Mouse (Mus musculus) forebrain, embryonic 11.5 days (tissue): ENCODE data around the gene Thsd7a. TPM values are rescaled to one million over a fixed set of nuclear protein-coding genes. Genes with fewer than 3 reads are reported as not detected.

Experiments
- ATAC-seq: fragments of 200-750 bp; cut with Nextera tagmentation; replicated peaks from 2 replicates; pipeline ENCODE4 v1.8.0; 2017; ENCODE audit warnings: moderate TSS enrichment; ENCODE audit not compliant: low FRiP score
- DNase-seq: peaks from one replicate; pipeline ENCODE4 v3.0.0-alpha.2; 2017; ENCODE audit warnings: low spot score
- H3K27ac ChIP-seq: fragments of 300-500 bp; sonication (generic); 2 replicates; pipeline ENCODE4 v1.5.1; 2014; ENCODE audit warnings: low read depth, low read length
- H3K27me3 ChIP-seq: fragments of 300-500 bp; sonication (generic); 2 replicates; pipeline ENCODE4 v1.6.1; 2014; ENCODE audit warnings: mild to moderate bottlenecking, low read length, mixed read lengths; ENCODE audit not compliant: control insufficient read depth, insufficient read depth
- H3K36me3 ChIP-seq: fragments of 300-500 bp; sonication (generic); 2 replicates; pipeline ENCODE4 v1.6.1; 2014; ENCODE audit warnings: mild to moderate bottlenecking, low read length, moderate library complexity, mixed read lengths; ENCODE audit not compliant: control insufficient read depth, insufficient read depth
- H3K4me1 ChIP-seq: fragments of 300-500 bp; sonication (generic); replicated peaks from 2 replicates; pipeline ENCODE4 v1.6.1; 2014; ENCODE audit warnings: low read length, mixed read lengths; ENCODE audit not compliant: control insufficient read depth, insufficient read depth
- H3K4me2 ChIP-seq: fragments of 300-500 bp; sonication (generic); 2 replicates; pipeline ENCODE4 v1.6.1; 2014; ENCODE audit warnings: low read depth, mild to moderate bottlenecking, low read length, moderate library complexity, mixed read lengths; ENCODE audit not compliant: severe bottlenecking
- H3K4me3 ChIP-seq: fragments of 300-500 bp; sonication (generic); 2 replicates; pipeline ENCODE4 v1.5.1; 2014; ENCODE audit warnings: low read depth, low read length
- H3K9ac ChIP-seq: fragments of 300-500 bp; sonication (generic); 2 replicates; pipeline ENCODE4 v1.6.1; 2014; ENCODE audit warnings: low read length
- H3K9me3 ChIP-seq: fragments of 300-500 bp; sonication (generic); 2 replicates; pipeline ENCODE4 v1.6.1; 2016; ENCODE audit warnings: low read length, mixed read lengths; ENCODE audit not compliant: control insufficient read depth
- WGBS: fragments of 180-500 bp; shearing (Covaris S2); extraction: QIAGEN DNeasy Blood & Tissue Kit; methylation state at CpG from one replicate; pipeline ENCODE4 v1.1.7; 2014; 5-methylcytosine and 5-hydroxymethylcytosine counted together
- polyA plus RNA-seq: library from polyadenylated mRNA; unstranded; fragments of >200 nt; fragmentation: Nextera tagmentation; extraction: Ambion mirVana; gene quantifications from 2 replicates; pipeline ENCODE4 v1.2.1, GENCODE M21; 2014

The Thsd7a gene
- polyA plus RNA-seq, 1 experiment from 2014 or later: 4.9 TPM

GRCm38 (mm10) chr6:12602927-12603326 lies 146.3 kb downstream of the Thsd7a start:
- H3K4me3 ChIP-seq: no peak overlapping the region
- no peaks in the 10 kb centered on the region for H3K4me1 ChIP-seq
- H3K9ac ChIP-seq: no peak overlapping the region
- H3K9me3 ChIP-seq: no peaks in the 10 kb centered on the region
- ATAC-seq: peak; percentile 75
- no peak overlapping the region for H3K27ac ChIP-seq
- 56% methylated on average over 2 of the region's 2 CpGs for WGBS
- no peak for DNase-seq
- H3K4me2 ChIP-seq: no peak overlapping the region
- no peaks in the 10 kb centered on the region for H3K27me3 ChIP-seq
- H3K36me3 ChIP-seq: no peaks in the 10 kb centered on the region

GRCm38 (mm10) chr6:12602161-12602560 lies 147.0 kb downstream of the Thsd7a start:
- ATAC-seq: no peak
- no peaks in the 10 kb centered on the region for H3K27me3 ChIP-seq

GRCm38 (mm10) chr6:12584456-12584855 lies 164.8 kb downstream of the Thsd7a start:
- no peak overlapping the region for H3K4me3 ChIP-seq
- no peaks in the 10 kb centered on the region for H3K4me1 ChIP-seq
- no peaks in the 10 kb centered on the region for H3K36me3 ChIP-seq
- H3K4me2 ChIP-seq: no peak overlapping the region
- H3K9me3 ChIP-seq: no peaks in the 10 kb centered on the region
- no peak for DNase-seq
- no peak overlapping the region for H3K27ac ChIP-seq
- WGBS: 85% methylated on average over 4 of the region's 4 CpGs
- H3K27me3 ChIP-seq: no peaks in the 10 kb centered on the region
- ATAC-seq: no peak
- H3K9ac ChIP-seq: no peak overlapping the region

More at GRCm38 (mm10) chr6:12602161-12602560, 147.0 kb downstream of the Thsd7a start:
- Histone ChIP-seq H3K4me1 (no peaks in the 10 kb centered on the region), H3K4me2 (no peak overlapping the region), H3K36me3 (no peaks in the 10 kb centered on the region), H3K4me3 (no peak overlapping the region), H3K27ac (no peak overlapping the region), H3K9me3 (no peaks in the 10 kb centered on the region), H3K9ac (no peak overlapping the region)
- 88% methylated on average over 4 of the region's 4 CpGs for WGBS
- DNase-seq: no peak

GRCm38 (mm10) chr6:12581143-12581542 lies 168.1 kb downstream of the Thsd7a start:
- Histone ChIP-seq H3K9me3 (no peaks in the 10 kb centered on the region), H3K4me3 (no peak overlapping the region), H3K27ac (no peak overlapping the region), H3K4me2 (no peak overlapping the region), H3K27me3 (no peaks in the 10 kb centered on the region), H3K36me3 (no peaks in the 10 kb centered on the region), H3K4me1 (no peaks in the 10 kb centered on the region), H3K9ac (no peak overlapping the region)
- DNase-seq (no peak), ATAC-seq (no peak)
- WGBS: 49% methylated on average over 3 of the region's 3 CpGs

GRCm38 (mm10) chr6:12575619-12576216 lies 173.5 kb downstream of the Thsd7a start:
- DNase-seq: no peak
- Histone ChIP-seq H3K4me3 (no peak overlapping the region), H3K9ac (no peak overlapping the region), H3K4me1 (no peaks in the 10 kb centered on the region), H3K4me2 (no peak overlapping the region), H3K27ac (no peak overlapping the region), H3K9me3 (no peaks in the 10 kb centered on the region), H3K36me3 (no peaks in the 10 kb centered on the region), H3K27me3 (no peaks in the 10 kb centered on the region)
- WGBS: 72% methylated on average over 6 of the region's 6 CpGs
- no peak for ATAC-seq

- H3K27ac ChIP-seq: no peak overlapping the region
- H3K4me1 ChIP-seq: no peaks in the 10 kb centered on the region
- H3K9ac ChIP-seq: no peak overlapping the region
- ATAC-seq (no peak), DNase-seq (no peak)
- H3K9me3 ChIP-seq: no peaks in the 10 kb centered on the region
- no peaks in the 10 kb centered on the region for H3K27me3 ChIP-seq
- H3K36me3 ChIP-seq: no peaks in the 10 kb centered on the region
- no peak overlapping the region for H3K4me2 ChIP-seq
- no peak overlapping the region for H3K4me3 ChIP-seq
- 81% methylated on average over 5 of the region's 5 CpGs for WGBS
Measured at GRCm38 (mm10) chr6:12572202-12572601, 177.0 kb downstream of the Thsd7a start.

GRCm38 (mm10) chr6:12565136-12565535 lies 184.1 kb downstream of the Thsd7a start:
- WGBS: 82% methylated on average over 4 of the region's 4 CpGs

GRCm38 (mm10) chr6:12562336-12562735 lies 186.9 kb downstream of the Thsd7a start:
- WGBS: 93% methylated on average over 3 of the region's 3 CpGs

More at GRCm38 (mm10) chr6:12565136-12565535, 184.1 kb downstream of the Thsd7a start:
- Histone ChIP-seq H3K9ac (no peak overlapping the region), H3K27ac (no peak overlapping the region), H3K4me2 (no peak overlapping the region), H3K4me3 (no peak overlapping the region), H3K9me3 (no peaks in the 10 kb centered on the region), H3K36me3 (no peaks in the 10 kb centered on the region), H3K27me3 (no peaks in the 10 kb centered on the region), H3K4me1 (no peaks in the 10 kb centered on the region)
- DNase-seq: no peak
- ATAC-seq: no peak

GRCm38 (mm10) chr6:12560500-12560899 lies 188.7 kb downstream of the Thsd7a start:
- 95% methylated on average over 2 of the region's 2 CpGs for WGBS
- Histone ChIP-seq H3K9ac (no peak overlapping the region), H3K9me3 (no peaks in the 10 kb centered on the region), H3K4me3 (no peak overlapping the region), H3K27ac (no peak overlapping the region), H3K4me2 (no peak overlapping the region), H3K36me3 (no peaks in the 10 kb centered on the region), H3K27me3 (no peaks in the 10 kb centered on the region), H3K4me1 (no peaks in the 10 kb centered on the region)
- no peak for ATAC-seq
- no peak for DNase-seq

More at GRCm38 (mm10) chr6:12562336-12562735, 186.9 kb downstream of the Thsd7a start:
- Histone ChIP-seq H3K9me3 (no peaks in the 10 kb centered on the region), H3K9ac (no peak overlapping the region), H3K4me3 (no peak overlapping the region), H3K4me1 (no peaks in the 10 kb centered on the region), H3K36me3 (no peaks in the 10 kb centered on the region), H3K27ac (no peak overlapping the region), H3K4me2 (no peak overlapping the region), H3K27me3 (no peaks in the 10 kb centered on the region)
- DNase-seq: no peak
- no peak for ATAC-seq
